Mouse (Mus musculus): Measurements from ENCODE around the gene Tmub2.

The Tmub2 gene

GRCm38 (mm10) chr11:102305359-102305758, 20.6 kb downstream of the Tmub2 start:
- DNase-seq (ENCODE audit: low spot score in 2 of 2): no peak

GRCm38 (mm10) chr11:102308104-102308503, 23.4 kb downstream of the Tmub2 start:
- no peak for DNase-seq (ENCODE audit: low spot score in 2 of 2)

GRCm38 (mm10) chr11:102308979-102309378, 24.2 kb downstream of the Tmub2 start:
- DNase-seq (ENCODE audit: low spot score in 2 of 2): peak; percentile 96 to 97

GRCm38 (mm10) chr11:102309821-102310617, 25.3 kb downstream of the Tmub2 start:
- DNase-seq (ENCODE audit: low spot score in 2 of 2): no peak

- DNase-seq (ENCODE audit: low spot score in 2 of 2): no peak
Observed at GRCm38 (mm10) chr11:102310768-102311695, 26.3 kb downstream of the Tmub2 start.

GRCm38 (mm10) chr11:102311966-102312365, 27.2 kb downstream of the Tmub2 start:
- no peak for DNase-seq (ENCODE audit: low spot score in 2 of 2)

GRCm38 (mm10) chr11:102312586-102312985, 27.9 kb downstream of the Tmub2 start:
- no peak for DNase-seq (ENCODE audit: low spot score in 2 of 2)

- no peak for DNase-seq (ENCODE audit: low spot score in 2 of 2)
Observed at GRCm38 (mm10) chr11:102314321-102314720, 29.6 kb downstream of the Tmub2 start.

- DNase-seq (ENCODE audit: low spot score in 2 of 2): no peak
Observed at GRCm38 (mm10) chr11:102315690-102316571, 31.2 kb downstream of the Tmub2 start.

- DNase-seq (ENCODE audit: low spot score in 2 of 2): peak; percentile 90 to 93
Observed at GRCm38 (mm10) chr11:102316572-102317297, 32.0 kb downstream of the Tmub2 start.

- DNase-seq (ENCODE audit: low spot score in 2 of 2): peak; percentile 48 to 56
Observed at GRCm38 (mm10) chr11:102317298-102317900, 32.7 kb downstream of the Tmub2 start.

GRCm38 (mm10) chr11:102317901-102318575, 33.3 kb downstream of the Tmub2 start:
- peak; percentile 74 for DNase-seq (ENCODE audit: low spot score in 2 of 2)

GRCm38 (mm10) chr11:102318576-102319409, 34.1 kb downstream of the Tmub2 start:
- DNase-seq (ENCODE audit: low spot score in 2 of 2): peak in 1 of 2 experiments; percentile 58

- peak; percentile 84 to 85 for DNase-seq (ENCODE audit: low spot score in 2 of 2)
Observed at GRCm38 (mm10) chr11:102319410-102319792, 34.7 kb downstream of the Tmub2 start, which contains the start of gene Ubtf. Gene Ubtf (minus strand): TSS chr11:102319742.

GRCm38 (mm10) chr11:102319941-102320685, 35.4 kb downstream of the Tmub2 start:
- peak; percentile 89 for DNase-seq (ENCODE audit: low spot score in 2 of 2)

GRCm38 (mm10) chr11:102320686-102321005, 35.9 kb downstream of the Tmub2 start:
- DNase-seq (ENCODE audit: low spot score in 2 of 2): peak; percentile 85 to 88

- DNase-seq (ENCODE audit: low spot score in 2 of 2): no peak
Observed at GRCm38 (mm10) chr11:102321931-102322330, 37.2 kb downstream of the Tmub2 start.

- DNase-seq (ENCODE audit: low spot score in 2 of 2): no peak
Observed at GRCm38 (mm10) chr11:102323516-102323915, 38.8 kb downstream of the Tmub2 start.

Measured in heart, adult 9 months (tissue).